Mouse (Mus musculus) testis, adult 2 months (tissue): ENCODE measurements at regions not wholly inside any gene's neighbourhood (a gene's known extent, or its start where the extent isn't known, plus 50 kb on each side); places are given as distances from the start of the nearest gene placed in this dataset.

Experiments used
- CTCF ChIP-seq: fragments of 200-500 bp; IDR thresholded peaks from 2 replicates; pipeline ENCODE4 v1.5.1; 2012; ENCODE audit warnings: low read depth, mild to moderate bottlenecking, inconsistent platforms, low read length, moderate library complexity; ENCODE audit not compliant: control insufficient read depth, insufficient read depth, insufficient replicate concordance
- POLR2A ChIP-seq: fragments of 200-500 bp; IDR thresholded peaks from 2 replicates; pipeline ENCODE4 v1.6.1; 2012; ENCODE audit warnings: low read depth, mild to moderate bottlenecking, inconsistent platforms, low read length, moderate library complexity; ENCODE audit not compliant: control insufficient read depth

- TF ChIP-seq POLR2A (no peak), CTCF (no peak)
These were observed 211.2 kb upstream of the Atp6ap2 start for GRCm38 (mm10) chrX:12376238-12376980.
